Mouse (Mus musculus) bone marrow macrophage, adult 2 months (primary cell): ENCODE results near the gene Lztfl1.

Experiments used
- CTCF ChIP-seq: IDR thresholded peaks from 2 replicates; pipeline ENCODE4 v1.5.1; 2012; ENCODE audit warnings: low read depth, mild to moderate bottlenecking, low read length, moderate library complexity
- POLR2A ChIP-seq: IDR thresholded peaks from 2 replicates; pipeline ENCODE4 v1.6.1; 2012; ENCODE audit warnings: mild to moderate bottlenecking, low read depth, low read length, borderline replicate concordance

GRCm38 (mm10) chr9:123695634-123696302 lies 21.7 kb downstream of the Lztfl1 start:
- TF ChIP-seq CTCF (no peak), POLR2A (no peak)
